Mouse (Mus musculus) B cell, adult 2 months (primary cell): ENCODE data around the gene Tfeb.

Source experiments
- DNase-seq, 2 experiments: peaks; one replicate each; pipeline ENCODE4 v3.0.0; 2022

The Tfeb gene

GRCm38 (mm10) chr17:47736856-47737255 is at the start of gene Tfeb:
TSS of gene Tfeb (plus strand) at chr17:47737030.
- DNase-seq: peak; percentile 99

- DNase-seq: peak; percentile 95
Observed at GRCm38 (mm10) chr17:47687409-47688343, 49.2 kb upstream of the Tfeb start.

GRCm38 (mm10) chr17:47688344-47688607 is 48.6 kb upstream of the Tfeb start, which contains the start of gene Tomm6:
TSS of gene Tomm6 (minus strand) at chr17:47688386.
- DNase-seq: no peak

DNA sequence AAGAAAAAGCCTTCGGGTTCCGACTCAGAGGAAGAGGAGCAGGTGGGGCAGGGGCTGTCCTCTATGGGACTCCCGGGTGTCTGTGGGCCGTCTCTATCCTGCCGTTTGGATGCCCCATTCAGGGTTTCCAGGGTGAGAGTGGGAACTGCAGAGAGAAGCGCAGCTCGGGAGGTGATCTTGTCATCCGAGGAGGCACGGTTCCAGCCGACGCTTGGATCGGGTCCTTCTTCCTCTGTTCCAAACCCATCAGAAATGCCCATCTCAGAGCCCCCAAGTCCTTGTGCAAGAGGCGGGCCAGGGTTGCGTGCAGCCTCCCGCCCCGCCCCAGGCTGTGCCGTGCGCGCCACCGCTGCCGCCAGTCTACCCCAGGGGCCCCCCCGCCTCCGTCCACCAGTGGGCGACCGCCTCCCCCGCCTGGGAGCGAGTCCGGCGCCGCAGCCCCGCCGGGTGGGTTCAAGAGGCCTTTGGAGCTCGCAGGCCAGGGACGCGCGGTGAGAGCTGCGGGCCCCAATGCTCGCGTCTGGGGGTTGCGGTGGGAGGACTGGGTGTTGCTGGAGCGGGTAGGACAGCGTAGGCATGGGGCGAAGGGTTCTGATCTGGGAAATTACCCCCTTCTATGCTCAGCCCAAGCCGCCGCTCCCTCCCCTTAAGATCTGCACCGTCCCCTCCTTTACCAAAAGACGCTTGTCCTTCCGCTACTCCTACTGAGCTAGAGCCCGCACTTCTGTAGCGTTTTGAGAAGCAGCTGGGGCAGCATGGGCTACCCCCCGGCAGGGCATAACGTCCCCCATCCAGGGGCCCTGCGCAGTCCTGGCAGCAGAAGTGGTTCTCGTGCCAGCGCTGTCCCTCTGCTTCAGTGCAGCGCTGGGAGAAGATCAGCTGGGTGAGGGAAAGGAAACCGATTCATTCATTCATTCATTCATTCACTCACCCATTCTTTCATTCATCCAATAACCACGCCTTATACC is 47.9 kb upstream of the Tfeb start, which contains the start of gene Frs3:
TSS of gene Frs3 (plus strand) at position 423 of the 968 bp plus-strand sequence.
- DNase-seq: peak; percentile 60 to 62

DNA sequence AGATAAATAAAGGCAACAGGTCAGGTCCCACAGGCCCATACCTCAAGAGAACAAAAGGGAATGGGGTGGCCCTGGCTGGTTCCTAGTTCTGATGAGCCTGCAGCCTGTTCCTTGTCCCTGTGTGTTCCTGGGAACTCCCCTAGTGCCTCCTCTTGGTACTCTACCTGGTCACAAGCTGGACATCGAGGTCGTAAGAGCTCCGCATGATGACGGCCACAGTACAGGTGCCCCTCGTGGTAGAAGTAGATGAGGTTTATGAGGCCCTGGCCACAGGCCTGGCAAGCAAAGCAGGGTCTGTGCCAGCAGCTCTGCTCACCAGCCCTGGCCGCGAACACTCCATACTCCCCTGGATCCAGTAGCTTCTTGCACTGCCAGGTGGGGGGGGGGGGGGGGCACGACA is 46.9 kb upstream of the Tfeb start:
- no peak for DNase-seq

- DNase-seq: no peak
Observed at GRCm38 (mm10) chr17:47691650-47692049, 45.2 kb upstream of the Tfeb start.

GRCm38 (mm10) chr17:47693671-47694441 is 43.0 kb upstream of the Tfeb start:
- peak in 1 of 2 experiments; percentile 6 for DNase-seq

DNA sequence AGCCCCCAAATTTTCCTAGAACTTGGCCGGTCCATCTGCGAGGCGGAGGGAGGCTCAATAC is 42.6 kb upstream of the Tfeb start, which contains the start of gene Gm21981:
TSS of gene Gm21981 (minus strand) at position 14 of the 61 bp plus-strand sequence.
- no peak for DNase-seq

- peak; percentile 97 for DNase-seq
Observed at GRCm38 (mm10) chr17:47694503-47695336, 42.1 kb upstream of the Tfeb start, which contains the start of gene Prickle4. TSS of gene Prickle4 (minus strand) at chr17:47694736.

- DNase-seq: peak in 1 of 2 experiments; percentile 18
Observed at GRCm38 (mm10) chr17:47695337-47695710, 41.5 kb upstream of the Tfeb start.

GRCm38 (mm10) chr17:47698156-47698555 is 38.7 kb upstream of the Tfeb start:
- DNase-seq: no peak

- DNase-seq: no peak
Observed at GRCm38 (mm10) chr17:47699055-47699454, 37.8 kb upstream of the Tfeb start.

DNA sequence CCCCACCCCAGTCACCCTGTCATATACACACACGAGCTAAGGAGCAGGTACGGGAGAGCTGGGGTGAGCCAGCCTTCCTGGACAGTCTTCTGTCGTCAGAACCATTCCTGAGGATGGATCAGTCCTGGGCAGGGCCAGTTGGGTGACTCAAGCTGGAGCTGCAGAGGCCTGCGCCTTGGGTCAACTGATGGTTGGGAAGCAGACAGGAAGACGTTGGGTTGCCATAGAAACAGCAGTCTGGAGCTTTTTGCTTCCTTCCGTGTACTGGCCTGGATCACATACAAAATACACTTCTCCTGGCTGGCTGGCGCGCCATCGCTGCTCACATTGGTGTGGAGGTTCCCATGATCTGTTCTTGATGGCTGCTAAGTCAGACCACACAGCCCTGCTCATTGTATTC is 35.0 kb upstream of the Tfeb start:
- DNase-seq: no peak

DNA sequence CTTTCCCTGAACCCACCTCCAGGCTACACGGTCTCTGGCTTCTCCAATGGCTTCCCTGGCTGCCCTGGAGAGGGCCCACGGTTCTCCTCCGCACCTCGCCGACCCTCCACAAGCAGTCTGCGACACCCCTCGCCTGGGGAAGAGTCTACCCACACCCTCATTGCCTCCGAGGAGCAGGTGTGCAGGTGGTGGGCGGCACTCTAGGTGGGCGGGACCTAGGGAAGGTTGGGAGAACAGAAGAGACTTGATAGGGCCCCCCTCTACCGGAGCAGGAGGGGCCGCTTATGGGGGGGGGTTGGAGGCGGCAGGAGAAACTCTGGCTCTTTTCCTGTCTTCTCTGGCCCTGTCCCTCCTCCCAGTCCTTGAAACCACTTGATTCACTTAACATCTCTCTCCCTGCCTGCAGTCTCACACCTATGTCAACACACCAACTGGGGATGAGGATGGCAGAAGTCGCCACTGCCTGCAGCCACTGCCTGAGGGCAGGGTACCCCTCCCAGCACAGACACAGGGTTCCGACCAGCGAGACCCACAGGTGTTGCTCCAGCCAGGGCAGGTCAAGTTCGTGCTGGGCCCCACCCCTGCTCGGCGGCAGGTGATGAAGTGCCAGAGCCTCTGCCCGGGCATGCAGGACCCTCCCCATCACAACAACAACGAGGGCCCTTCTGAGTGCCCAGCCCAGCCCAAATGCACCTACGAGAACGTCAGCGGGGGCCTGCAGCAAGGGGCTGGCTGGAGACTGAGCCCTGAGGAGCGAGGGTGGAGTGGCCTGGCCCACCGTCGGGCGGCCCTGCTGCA is 34.1 kb upstream of the Tfeb start:
- no peak for DNase-seq

GRCm38 (mm10) chr17:47703556-47703955 is 33.3 kb upstream of the Tfeb start:
- no peak for DNase-seq

GRCm38 (mm10) chr17:47704692-47705091 is 32.1 kb upstream of the Tfeb start:
- peak; percentile 19 for DNase-seq

DNA sequence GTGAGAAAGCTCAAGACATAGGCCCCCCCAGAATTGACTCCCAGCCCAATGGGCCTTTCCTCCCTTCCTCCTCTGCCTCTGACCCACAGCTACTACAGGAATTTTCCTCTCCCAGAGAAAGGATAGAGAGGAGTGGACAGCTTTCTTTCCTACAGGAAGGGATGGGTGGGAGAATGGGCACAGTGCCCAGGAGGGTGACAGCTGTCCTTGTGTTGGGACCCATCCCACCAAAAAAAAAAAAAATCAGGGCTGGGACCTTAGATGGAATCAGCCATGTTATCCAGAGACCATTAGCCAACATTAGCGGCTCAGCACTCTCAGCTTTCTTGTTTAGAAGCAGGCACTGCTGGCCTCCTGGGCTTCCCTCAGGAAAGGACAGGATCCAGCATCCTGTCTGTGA is 30.6 kb upstream of the Tfeb start:
- DNase-seq: no peak

- no peak for DNase-seq
Observed at GRCm38 (mm10) chr17:47707961-47708360, 28.9 kb upstream of the Tfeb start.

- DNase-seq: no peak
Observed at GRCm38 (mm10) chr17:47708972-47709371, 27.9 kb upstream of the Tfeb start.

DNA sequence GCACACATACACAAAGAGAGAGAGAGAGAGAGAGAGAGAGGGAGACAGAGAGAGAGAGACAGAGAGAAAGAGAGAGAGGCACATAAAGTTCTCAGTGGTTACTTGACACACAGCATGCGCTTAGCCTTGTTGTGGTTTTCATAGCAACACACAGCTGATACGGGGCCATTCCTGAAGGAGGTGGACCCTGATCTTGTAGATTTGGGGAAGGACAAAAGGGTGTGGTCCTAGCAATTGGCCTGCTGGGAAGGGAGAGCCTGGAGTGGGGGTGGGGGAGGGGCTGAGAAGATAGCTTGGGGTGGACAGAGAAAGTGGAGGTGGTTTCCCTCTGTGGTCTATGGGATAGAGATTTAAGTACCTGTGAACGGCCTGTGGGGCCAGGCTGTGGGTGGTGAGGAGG is 26.8 kb upstream of the Tfeb start:
- DNase-seq: no peak

DNA sequence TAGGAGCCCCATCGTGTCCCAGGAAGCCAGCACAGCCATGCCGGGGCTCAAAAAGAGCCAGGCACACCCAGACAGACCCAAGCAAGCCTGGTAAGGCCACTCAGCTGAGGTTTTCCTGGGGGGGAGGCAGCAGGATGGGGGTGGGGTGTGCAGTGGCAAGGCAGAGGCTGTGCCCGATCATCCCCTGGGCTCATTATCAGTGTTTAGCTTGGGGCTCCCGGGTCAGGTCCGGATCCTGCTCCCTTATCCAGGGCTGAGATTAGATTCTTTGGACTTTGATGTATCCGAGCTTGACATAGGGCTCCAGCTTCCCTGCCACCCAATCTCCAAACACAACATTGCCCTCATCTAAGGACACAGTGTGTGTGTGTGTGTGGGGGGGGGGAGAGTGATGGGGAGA is 24.9 kb upstream of the Tfeb start:
- no peak for DNase-seq
